Mouse (Mus musculus) bone marrow macrophage, adult 2 months (primary cell): ENCODE data around the gene Prkar1b.

Experiments used
- CTCF ChIP-seq: IDR thresholded peaks from 2 replicates; pipeline ENCODE4 v1.5.1; 2012; ENCODE audit warnings: low read depth, mild to moderate bottlenecking, low read length, moderate library complexity
- POLR2A ChIP-seq: IDR thresholded peaks from 2 replicates; pipeline ENCODE4 v1.6.1; 2012; ENCODE audit warnings: mild to moderate bottlenecking, low read depth, low read length, borderline replicate concordance

DNA sequence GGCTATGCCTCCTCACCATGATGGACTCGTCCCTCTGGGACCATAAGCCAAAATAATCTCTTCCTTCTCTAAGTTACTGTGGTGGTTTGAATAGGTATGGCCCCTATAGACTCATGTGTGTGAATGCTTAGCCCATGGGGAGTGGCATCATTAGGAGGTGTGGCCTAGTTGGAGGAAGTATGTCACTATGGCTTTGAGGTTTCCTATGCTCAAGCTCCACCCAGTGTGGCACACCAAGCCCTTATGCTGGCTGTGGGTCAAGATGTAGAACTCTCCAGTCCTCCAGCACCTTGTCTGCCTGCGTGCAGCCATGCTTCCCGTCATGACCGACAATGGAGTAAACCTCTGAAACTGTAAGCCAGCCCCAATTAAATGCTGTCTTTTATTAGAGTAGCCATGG, 4.1 kb downstream of the Prkar1b start:
- TF ChIP-seq POLR2A (no peak), CTCF (no peak)
